Mouse (Mus musculus): ENCODE measurements around the gene Akap13. TPM values are rescaled to one million over a fixed set of nuclear protein-coding genes. Genes with fewer than 3 reads are reported as not detected.

Akap13 gene
- polyA plus RNA-seq, 1 experiment: 107 TPM

DNA sequence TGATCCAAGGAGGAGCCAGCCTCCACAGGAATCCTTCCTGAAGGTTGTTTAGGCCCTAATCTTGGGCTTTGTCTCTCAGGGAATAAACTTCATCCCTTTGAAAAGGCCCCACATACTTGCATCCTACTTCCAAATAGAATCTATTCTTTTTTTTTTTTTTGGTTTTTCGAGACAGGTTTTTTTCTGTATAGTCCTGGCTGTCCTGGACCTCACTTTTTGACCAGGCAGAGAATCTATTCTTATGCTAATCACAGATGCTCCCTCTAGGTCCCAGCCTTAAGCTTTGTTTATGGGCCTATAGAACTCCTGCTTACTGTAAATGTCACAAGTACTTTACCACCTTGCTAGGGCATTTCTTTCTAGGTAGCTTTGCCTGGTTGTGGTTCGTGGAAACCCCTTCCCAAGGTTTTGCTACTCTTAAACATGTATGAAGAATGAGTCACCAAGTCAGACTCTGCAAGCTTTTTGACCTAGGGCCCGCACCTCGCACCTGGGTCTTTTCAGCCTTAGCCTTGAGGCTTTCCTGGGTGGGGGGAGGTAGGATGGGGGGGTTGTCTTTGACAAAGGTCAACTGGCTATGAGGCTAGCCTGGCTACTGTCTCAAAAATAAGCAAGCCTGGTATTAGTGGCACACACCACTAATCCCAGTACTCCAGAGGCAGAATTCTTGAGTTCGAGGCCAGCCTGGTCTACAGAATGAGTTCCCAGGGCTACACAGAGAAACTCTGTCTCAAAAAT, 346.5 kb downstream of the Akap13 start:
- H3K4me3 ChIP-seq (replicated peaks; ENCODE audit: control insufficient read depth, low read depth, low read length): no peak overlapping the region
- no peak for TF ChIP-seq CTCF (IDR thresholded peaks at IDR 0.05; ENCODE audit: control insufficient read depth, insufficient read depth, low read length)
- TF ChIP-seq POLR2A (IDR thresholded peaks at IDR 0.05; ENCODE audit: borderline replicate concordance, control insufficient read depth, low read depth, low read length): no peak
- H3K4me1 ChIP-seq (ENCODE audit: control insufficient read depth, insufficient read depth, low read length): no peaks in the 10 kb centered on the region
- H3K27ac ChIP-seq (ENCODE audit: control insufficient read depth, insufficient read depth, low read depth, low read length, poor library complexity): no peak overlapping the region
- WGBS: 84% methylated on average over 5 of the region's 5 CpGs

DNA sequence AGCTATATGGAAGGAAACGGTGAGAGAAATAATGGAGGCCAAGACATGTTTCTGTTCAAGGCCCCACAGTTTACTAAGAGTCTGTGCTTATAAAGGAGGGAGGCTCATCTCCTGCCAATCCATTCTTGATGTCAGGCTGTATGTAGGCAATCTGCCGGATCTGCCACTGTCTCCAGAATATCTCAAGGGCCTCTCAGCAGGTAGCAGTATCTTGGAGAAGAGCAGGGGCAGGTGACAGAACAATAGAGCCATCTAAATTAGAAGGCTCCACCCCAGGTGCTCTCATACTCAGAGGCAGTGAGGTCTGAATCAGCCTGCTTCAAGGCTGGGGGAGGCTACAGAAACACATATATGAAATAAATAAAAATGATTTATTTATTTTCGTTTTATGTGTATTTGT, 347.6 kb downstream of the Akap13 start:
- H3K27ac ChIP-seq (ENCODE audit: control insufficient read depth, insufficient read depth, low read depth, low read length, poor library complexity): no peak overlapping the region
- H3K4me1 ChIP-seq (ENCODE audit: control insufficient read depth, insufficient read depth, low read length): no peaks in the 10 kb centered on the region
- 79% methylated on average over 3 of the region's 3 CpGs for WGBS
- no peak overlapping the region for H3K4me3 ChIP-seq (replicated peaks; ENCODE audit: control insufficient read depth, low read depth, low read length)
- no peak for TF ChIP-seq POLR2A (IDR thresholded peaks at IDR 0.05; ENCODE audit: borderline replicate concordance, control insufficient read depth, low read depth, low read length)
- no peak for TF ChIP-seq CTCF (IDR thresholded peaks at IDR 0.05; ENCODE audit: control insufficient read depth, insufficient read depth, low read length)

Other genes starting within 250 kb of the Akap13 start
- not detected in 2 replicates for gene Sv2b, start 146.3 kb upstream of the Akap13 start, polyA plus RNA-seq (2011; ENCODE audit: insufficient read depth, insufficient read length, low replicate concordance, missing spikeins)

All from bone marrow, adult 2 months (tissue).